Mouse (Mus musculus) embryonic stem cell, embryonic (primary cell): ENCODE measurements around the gene Ltc4s.

Experiments
- CTCF ChIA-PET, 4 experiments: fragments of 300-600 bp in 2 of 4; fragments of 350-600 bp in 2 of 4; sonication (Branson Sonifier 250); formaldehyde crosslinking; loops; one replicate each; lab custom pipeline; 2022; ENCODE audit warnings: inconsistent platforms in 2 of 4; lab: Charles Lee
- POLR2A ChIA-PET, 4 experiments: fragments of 300-600 bp in 2 of 4; fragments of 350-600 bp in 2 of 4; sonication (Branson Sonifier 250); formaldehyde crosslinking; loops; one replicate each; lab custom pipeline; 2022; ENCODE audit warnings: antibody characterized with exemption in 4 of 4, inconsistent platforms in 1 of 4; lab: Charles Lee

Ltc4s gene

GRCm38 (mm10) chr11:50206037-50206436 is 32.4 kb downstream of the Ltc4s start:
- POLR2A ChIA-PET = interaction anchor here in 3 of 4 experiments (0.8 to 34.0 kb wide), 18 partner anchors 9 to 171 kb away, joined by 3 to 742 read pairs (median 7); partner anchors contain the start of genes Mrnip (in 2 of the 3), Hnrnph1 (in 1 of the 3), Maml1 (in 1 of the 3) and Mgat4b (in 1 of the 3)
- CTCF ChIA-PET = interaction anchor here in 1 of 4 experiments (0.7 kb wide), 1 partner anchor 44 kb away, joined by 3 read pairs; no protein-coding TSS in a partner anchor

GRCm38 (mm10) chr11:50205434-50205833 is 33.0 kb downstream of the Ltc4s start:
- CTCF ChIA-PET = interaction anchor here in 1 of 4 experiments (0.7 to 1.7 kb wide), 2 partner anchors 26 to 43 kb away, joined by 3 to 6 read pairs; no protein-coding TSS in a partner anchor
- POLR2A ChIA-PET = interaction anchor here in 3 of 4 experiments (0.6 to 34.0 kb wide), 23 partner anchors 6 to 962 kb away, joined by 3 to 742 read pairs (median 6); partner anchors contain the start of genes Mgat4b (in 2 of the 3), Mrnip (in 2 of the 3), Sqstm1 (in 2 of the 3) and Hnrnph1 (in 1 of the 3)

- POLR2A ChIA-PET = interaction anchor here in 3 of 4 experiments (0.6 to 34.0 kb wide), 34 partner anchors 8 to 681 kb away, joined by 3 to 742 read pairs (median 4); partner anchors contain the start of genes Mgat4b (in 3 of the 3), Sqstm1 (in 3 of the 3), Mrnip (in 2 of the 3) and Hnrnph1 (in 1 of the 3)
- CTCF ChIA-PET = interaction anchor here in 2 of 4 experiments (0.6 to 1.4 kb wide), 4 partner anchors 12 to 227 kb away, joined by 3 to 4 read pairs (median 3); no protein-coding TSS in a partner anchor
Observed at GRCm38 (mm10) chr11:50203302-50203827, 35.1 kb downstream of the Ltc4s start.

GRCm38 (mm10) chr11:50201590-50201989 is 36.8 kb downstream of the Ltc4s start:
- CTCF ChIA-PET = interaction anchor here in 2 of 4 experiments (0.7 to 1.4 kb wide), 2 partner anchors 40 kb away, joined by 3 to 6 read pairs; no protein-coding TSS in a partner anchor
- POLR2A ChIA-PET = interaction anchor here (0.6 to 34.0 kb wide), 29 partner anchors 8 to 185 kb away, joined by 3 to 742 read pairs (median 7); partner anchors contain the start of genes Mgat4b (in 4 of the 4), Sqstm1 (in 4 of the 4), Mrnip (in 3 of the 4) and Hnrnph1 (in 1 of the 4)

- POLR2A ChIA-PET = interaction anchor here (0.8 to 34.0 kb wide), 26 partner anchors 9 to 548 kb away, joined by 3 to 742 read pairs (median 8); partner anchors contain the start of genes Mgat4b (in 4 of the 4), Sqstm1 (in 4 of the 4), Mrnip (in 3 of the 4) and Hnrnph1 (in 1 of the 4)
- CTCF ChIA-PET = interaction anchor here in 3 of 4 experiments (0.7 to 1.4 kb wide), 3 partner anchors 39 to 70 kb away, joined by 3 to 6 read pairs (median 3); no protein-coding TSS in a partner anchor
Observed at GRCm38 (mm10) chr11:50200613-50201012, 37.8 kb downstream of the Ltc4s start.

GRCm38 (mm10) chr11:50198916-50199315 is 39.5 kb downstream of the Ltc4s start:
- ChIA-PET POLR2A (interaction anchor here in 3 of 4 experiments (0.9 to 34.0 kb wide), 19 partner anchors 8 to 188 kb away, joined by 3 to 742 read pairs (median 8); partner anchors contain the start of genes Mgat4b (in 3 of the 3), Sqstm1 (in 3 of the 3), Mrnip (in 2 of the 3) and Hnrnph1 (in 1 of the 3)), CTCF (no interaction called here)

GRCm38 (mm10) chr11:50198219-50198846 is 40.1 kb downstream of the Ltc4s start:
- POLR2A ChIA-PET = interaction anchor here (0.5 to 34.0 kb wide), 34 partner anchors 7 to 179 kb away, joined by 3 to 742 read pairs (median 4); partner anchors contain the start of genes Mgat4b (in 3 of the 4), Sqstm1 (in 3 of the 4), Mrnip (in 2 of the 4) and Hnrnph1 (in 1 of the 4)
- CTCF ChIA-PET = interaction anchor here in 1 of 4 experiments (1.3 kb wide), 1 partner anchor 37 kb away, joined by 3 read pairs; no protein-coding TSS in a partner anchor

GRCm38 (mm10) chr11:50197500-50197899 is 40.9 kb downstream of the Ltc4s start:
- CTCF ChIA-PET = interaction anchor here in 1 of 4 experiments (1.3 kb wide), 1 partner anchor 36 kb away, joined by 3 read pairs; no protein-coding TSS in a partner anchor
- POLR2A ChIA-PET = interaction anchor here (0.5 to 34.0 kb wide), 36 partner anchors 6 to 188 kb away, joined by 3 to 742 read pairs (median 4); partner anchors contain the start of genes Mgat4b (in 3 of the 4), Sqstm1 (in 3 of the 4), Hnrnph1 (in 1 of the 4) and Mrnip (in 1 of the 4)

GRCm38 (mm10) chr11:50194793-50195192 is 43.6 kb downstream of the Ltc4s start:
- CTCF ChIA-PET = interaction anchor here in 1 of 4 experiments (0.6 kb wide), 1 partner anchor 170 kb away, joined by 3 read pairs; no protein-coding TSS in a partner anchor
- POLR2A ChIA-PET = interaction anchor here in 2 of 4 experiments (0.6 to 34.0 kb wide), 10 partner anchors 9 to 119 kb away, joined by 3 to 742 read pairs (median 6); partner anchors contain the start of genes Mgat4b (in 2 of the 2), Sqstm1 (in 2 of the 2) and Mrnip (in 1 of the 2)

GRCm38 (mm10) chr11:50194070-50194469 is 44.3 kb downstream of the Ltc4s start:
- ChIA-PET CTCF (interaction anchor here in 1 of 4 experiments (1.0 kb wide), 1 partner anchor 19 kb away, joined by 3 read pairs; the partner anchor contains the start of gene Mrnip), POLR2A (interaction anchor here in 3 of 4 experiments (0.6 to 34.0 kb wide), 12 partner anchors 8 to 166 kb away, joined by 3 to 742 read pairs (median 6); partner anchors contain the start of genes Mgat4b (in 2 of the 3), Mrnip (in 2 of the 3) and Sqstm1 (in 2 of the 3))

GRCm38 (mm10) chr11:50192278-50192677 is 46.1 kb downstream of the Ltc4s start:
- POLR2A ChIA-PET = interaction anchor here in 2 of 4 experiments (1.1 to 34.0 kb wide), 5 partner anchors 10 to 24 kb away, joined by 3 to 742 read pairs (median 56); partner anchors contain the start of genes Mgat4b (in 2 of the 2), Sqstm1 (in 2 of the 2) and Mrnip (in 1 of the 2)
- CTCF ChIA-PET = interaction anchor here in 3 of 4 experiments (0.6 to 1.1 kb wide), 3 partner anchors 20 to 328 kb away, joined by 4 to 5 read pairs (median 4); no protein-coding TSS in a partner anchor

GRCm38 (mm10) chr11:50190362-50190761 is 48.1 kb downstream of the Ltc4s start:
- ChIA-PET POLR2A (interaction anchor here in 3 of 4 experiments (0.6 to 34.0 kb wide), 12 partner anchors 10 to 187 kb away, joined by 3 to 742 read pairs (median 6); partner anchors contain the start of genes Mgat4b (in 2 of the 3), Sqstm1 (in 2 of the 3) and Mrnip (in 1 of the 3)), CTCF (interaction anchor here in 1 of 4 experiments (0.6 kb wide), 1 partner anchor 62 kb away, joined by 5 read pairs; no protein-coding TSS in a partner anchor)

- POLR2A ChIA-PET = interaction anchor here in 3 of 4 experiments (0.9 to 34.0 kb wide), 12 partner anchors 8 to 27 kb away, joined by 3 to 742 read pairs (median 6); partner anchors contain the start of genes Mgat4b (in 3 of the 3), Sqstm1 (in 3 of the 3) and Mrnip (in 2 of the 3)
- CTCF ChIA-PET = interaction anchor here in 2 of 4 experiments (0.6 to 0.7 kb wide), 2 partner anchors 27 to 1021 kb away, joined by 3 to 7 read pairs; no protein-coding TSS in a partner anchor
Observed at GRCm38 (mm10) chr11:50188682-50189081, 49.7 kb downstream of the Ltc4s start.
